Mouse (Mus musculus) urinary bladder, postnatal 4 days (tissue): ENCODE results near the gene Vps54.
"Not testable (repeated sequence)": the region's sequence is repeated elsewhere in the genome, so short reads cannot be mapped to it uniquely, and the experiment has no call there.

ENCODE experiments used
- DNase-seq, 2 experiments: peaks; one replicate each; pipeline ENCODE4 v3.0.0; 2021 to 2022; ENCODE audit warnings: low spot score in 2 of 2

Vps54 gene

GRCm38 (mm10) chr11:21239021-21239661 lies at the start of gene Vps54:
Gene Vps54, plus strand, starts transcription at chr11:21239281.
- peak in 1 of 2 experiments; percentile 54 for DNase-seq

DNA sequence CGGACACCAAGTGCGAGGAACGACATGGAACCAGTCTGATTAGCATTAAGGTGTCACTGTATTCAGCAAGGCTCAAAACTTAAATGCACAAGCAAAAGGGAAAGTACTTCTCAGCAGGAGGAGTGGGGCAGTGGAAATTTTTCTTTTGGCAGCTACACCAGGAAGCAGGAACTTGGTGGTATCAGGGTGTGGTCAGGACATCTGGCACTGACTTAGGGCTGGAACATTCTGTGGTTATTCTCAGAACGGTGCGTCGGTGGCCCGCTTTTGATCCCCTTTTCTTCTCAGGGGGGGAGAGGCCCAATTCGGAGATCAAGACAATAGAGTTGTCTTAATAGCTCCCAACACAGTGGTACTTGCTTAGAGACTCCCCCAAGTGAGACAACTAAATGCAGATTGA lies 47.3 kb upstream of the Vps54 start:
- not testable (repeated sequence) for DNase-seq

DNA sequence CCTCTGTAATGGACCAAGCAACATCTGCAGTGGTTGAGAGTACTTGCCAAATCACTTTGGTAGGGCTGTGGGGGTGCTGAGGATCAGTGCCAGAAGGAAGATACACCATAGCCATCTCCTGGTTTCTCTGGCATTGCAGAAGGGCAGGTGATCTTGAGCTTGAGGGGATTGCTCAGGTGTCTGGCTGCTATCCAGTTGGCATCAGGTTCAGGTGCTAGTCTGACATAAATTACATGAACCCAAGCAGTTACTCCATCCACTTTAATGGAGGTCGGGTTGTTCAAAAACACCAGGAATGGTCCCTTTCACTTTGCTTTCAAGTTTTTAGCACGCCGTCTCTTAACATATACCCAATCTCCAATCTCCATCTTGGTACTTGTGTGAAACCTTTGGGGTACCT lies 44.2 kb upstream of the Vps54 start:
- no peak for DNase-seq

DNA sequence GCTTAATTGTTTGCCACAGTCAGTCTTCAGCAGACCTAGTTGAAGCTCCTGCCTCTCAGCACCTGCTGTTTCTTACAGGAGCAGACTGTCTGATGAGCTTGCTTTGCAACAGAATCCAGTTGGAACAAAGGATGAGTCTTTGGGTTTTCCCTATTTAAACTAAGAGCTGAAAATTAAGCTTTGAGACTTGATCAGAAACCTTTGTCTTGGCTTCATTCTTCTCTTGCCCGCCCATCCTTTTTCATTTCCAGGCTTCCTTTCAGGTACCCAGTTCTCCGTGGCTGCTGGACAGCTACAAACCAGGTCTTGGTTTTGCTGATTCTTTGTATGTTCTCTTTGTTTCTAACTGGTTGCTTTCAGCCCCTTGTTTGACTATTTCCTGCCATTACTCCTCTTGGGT lies 30.0 kb upstream of the Vps54 start:
- no peak for DNase-seq

GRCm38 (mm10) chr11:21209701-21210100 lies 29.4 kb upstream of the Vps54 start:
- DNase-seq, result not testable (repeated sequence)

GRCm38 (mm10) chr11:21217419-21217818 lies 21.7 kb upstream of the Vps54 start:
- no peak for DNase-seq

DNA sequence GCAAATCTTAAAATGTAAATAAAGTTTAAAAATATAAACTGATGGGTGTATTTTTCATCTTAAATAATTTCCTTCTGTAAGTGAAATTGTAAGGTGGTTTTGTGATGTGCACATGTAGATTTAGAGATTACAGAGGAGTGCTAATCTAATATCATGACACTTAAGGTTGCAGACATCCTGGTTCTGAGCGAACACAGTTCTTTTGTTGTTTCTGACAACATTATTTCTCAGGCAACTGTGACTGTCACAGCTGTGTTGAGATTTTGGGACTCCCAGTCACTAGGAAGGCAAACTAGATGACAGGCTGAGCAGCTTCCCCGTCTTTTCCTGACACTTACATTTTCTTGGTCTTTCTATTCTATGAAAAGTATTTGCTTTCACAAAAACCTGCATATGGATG lies 19.8 kb upstream of the Vps54 start:
- no peak for DNase-seq

GRCm38 (mm10) chr11:21219851-21220587 lies 19.1 kb upstream of the Vps54 start:
- DNase-seq, result no peak

GRCm38 (mm10) chr11:21220754-21221153 lies 18.3 kb upstream of the Vps54 start:
- DNase-seq, result no peak

DNA sequence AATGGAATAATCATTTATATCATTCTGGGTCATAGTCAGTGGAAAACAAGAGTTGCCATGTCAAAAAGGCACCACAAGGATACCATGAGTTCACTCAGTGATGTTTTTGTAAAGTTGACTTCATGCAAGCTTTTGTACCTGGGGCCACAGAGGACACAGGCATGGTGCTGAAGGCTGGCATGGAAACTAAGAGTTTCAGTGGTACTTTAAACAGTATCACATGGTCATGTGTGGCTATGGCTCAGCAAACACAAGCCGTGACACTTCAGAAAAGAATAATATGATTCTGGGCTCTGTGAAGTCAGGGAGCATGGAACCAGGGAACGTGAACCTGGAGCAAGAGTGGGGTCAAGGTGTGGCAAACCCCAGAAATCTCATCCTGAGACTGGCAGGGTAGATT lies 17.7 kb upstream of the Vps54 start:
- no peak for DNase-seq

- DNase-seq, result no peak
Measured at GRCm38 (mm10) chr11:21222606-21223207, 16.4 kb upstream of the Vps54 start.

DNA sequence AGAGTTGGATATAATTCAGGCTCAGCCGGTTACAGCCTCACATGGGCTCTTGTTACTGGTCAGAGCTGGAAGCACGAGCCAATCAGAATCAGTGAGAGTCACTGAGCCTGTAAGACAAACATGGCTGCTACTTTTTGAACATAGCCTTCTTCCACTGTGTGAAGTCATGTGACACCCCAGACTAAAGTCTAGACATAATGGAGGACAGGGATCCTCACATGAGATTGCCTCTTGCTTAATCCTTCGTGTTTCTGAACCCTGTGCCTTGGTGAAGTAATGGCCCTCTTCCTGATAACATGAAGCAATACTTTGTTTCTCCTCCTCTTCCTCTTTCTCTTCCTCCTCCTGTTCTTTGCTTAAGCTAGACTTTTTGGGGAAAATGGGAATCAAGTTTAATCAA lies 15.5 kb upstream of the Vps54 start:
- DNase-seq, result no peak

DNA sequence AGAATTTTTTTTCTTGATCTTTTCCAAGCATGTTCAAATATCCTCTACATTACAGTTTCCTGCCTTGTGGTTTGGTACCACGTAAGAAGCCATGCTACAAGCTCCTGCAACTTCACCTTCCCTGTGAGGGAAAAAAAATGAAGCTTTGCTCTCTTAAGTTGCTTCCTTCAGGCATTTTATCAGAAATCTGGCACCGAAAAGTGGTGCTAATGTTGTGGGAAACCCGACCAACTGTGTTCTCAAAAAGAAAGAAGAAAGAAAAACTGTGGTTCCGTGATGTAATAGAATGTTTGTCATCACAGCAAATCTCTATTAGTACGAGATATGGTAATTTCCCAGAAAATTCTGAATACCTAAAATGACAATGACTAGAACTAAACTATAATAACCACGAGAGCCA lies 15.0 kb upstream of the Vps54 start:
- DNase-seq, result no peak

DNA sequence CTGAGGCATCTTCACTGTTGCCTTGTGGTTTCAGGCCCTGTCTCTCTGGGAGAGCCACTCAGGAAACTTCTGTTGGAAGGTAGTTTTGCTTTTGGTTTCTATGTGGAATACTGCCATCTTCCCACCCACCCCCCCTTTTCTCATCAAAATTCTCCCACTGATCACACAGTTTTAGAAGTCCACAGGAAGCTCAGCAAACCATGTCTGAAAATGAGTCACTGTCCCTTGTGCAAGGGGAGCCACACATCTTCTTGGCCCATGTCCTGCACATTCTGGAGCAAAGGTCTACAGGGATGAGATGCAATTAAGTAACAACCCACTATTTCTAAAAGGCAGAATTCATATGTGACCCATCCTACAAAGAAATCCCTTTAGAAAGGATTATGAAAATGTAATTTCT lies 14.6 kb upstream of the Vps54 start:
- no peak for DNase-seq

GRCm38 (mm10) chr11:21224983-21225382 lies 14.1 kb upstream of the Vps54 start:
- no peak for DNase-seq

DNA sequence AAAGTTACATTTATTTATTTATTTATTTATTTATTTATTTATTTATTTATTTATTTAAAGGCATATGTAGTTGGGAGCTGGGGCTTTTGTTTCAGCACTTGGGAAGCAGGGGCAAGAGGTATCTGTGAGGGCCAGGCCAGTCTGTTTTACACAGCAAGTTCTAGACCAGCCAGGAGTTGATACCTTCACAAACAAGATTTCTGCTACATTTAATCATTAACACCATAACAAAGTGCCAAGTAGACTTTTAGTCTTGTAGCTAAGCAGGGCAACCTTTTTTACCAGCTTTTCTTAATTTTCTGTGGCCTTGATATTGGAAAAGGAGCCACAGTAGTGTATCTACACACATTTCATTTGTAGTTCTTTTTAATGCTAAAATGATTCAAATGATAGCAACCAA lies 3.7 kb upstream of the Vps54 start:
- DNase-seq, result no peak

- DNase-seq, result no peak
Measured at GRCm38 (mm10) chr11:21235821-21236220, 3.3 kb upstream of the Vps54 start.

DNA sequence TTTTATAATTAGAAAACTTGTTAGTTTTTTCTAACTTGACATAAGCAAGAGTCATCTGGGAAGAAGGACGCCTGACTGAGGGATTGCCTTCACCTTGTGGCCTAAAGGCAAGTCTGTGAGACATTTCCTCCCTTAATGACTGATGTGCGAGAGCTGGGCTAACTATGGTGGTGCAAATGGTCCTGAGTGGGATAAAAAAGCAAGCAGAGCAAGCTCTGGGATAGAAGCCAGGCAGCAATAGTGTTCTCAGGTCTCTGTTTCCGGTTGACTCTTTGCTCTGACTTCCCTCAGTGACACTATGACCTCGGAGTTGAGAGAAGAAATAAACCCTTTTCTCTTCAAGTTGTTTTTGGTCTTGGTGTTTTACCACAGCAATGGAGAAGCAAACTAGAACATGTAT lies 2.1 kb upstream of the Vps54 start:
- DNase-seq, result no peak

DNA sequence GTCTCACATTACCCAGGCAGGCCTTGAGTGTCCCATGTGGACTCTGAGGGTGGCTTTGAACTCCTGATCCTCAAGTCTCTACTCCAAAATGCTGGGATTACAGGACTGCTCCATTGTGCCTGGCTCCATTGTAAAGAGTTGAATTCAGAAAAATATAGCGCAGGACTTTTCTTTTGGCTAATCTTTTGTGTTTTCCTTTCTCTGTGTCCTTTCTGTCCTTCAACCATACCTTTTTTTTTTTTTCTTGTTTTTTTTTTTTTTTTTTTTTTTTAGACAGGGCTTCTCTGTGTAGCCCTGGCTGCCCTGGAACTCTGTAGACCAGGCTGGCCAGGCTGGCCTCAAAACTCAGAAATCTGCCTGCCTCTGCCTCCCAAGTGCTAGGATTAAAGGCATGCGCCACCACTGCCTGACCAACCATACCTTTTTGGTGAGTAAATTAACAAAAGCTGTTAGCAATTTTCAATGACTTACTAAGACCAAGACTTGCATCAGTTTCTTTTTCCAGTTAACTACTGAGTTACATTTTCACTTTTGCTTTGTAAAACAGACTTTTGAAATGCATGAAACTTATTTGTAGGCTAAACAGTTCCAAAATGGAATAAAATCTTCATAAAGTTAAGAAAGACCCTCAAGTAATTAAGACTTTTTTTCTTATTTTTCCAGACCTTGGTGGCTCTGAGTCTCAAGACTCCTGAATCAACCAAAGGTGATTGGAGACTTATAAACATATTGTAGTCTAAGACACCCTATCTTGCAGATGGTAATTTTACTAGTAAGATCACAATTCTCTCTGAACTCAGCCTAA lies 1.4 kb upstream of the Vps54 start:
- DNase-seq, result no peak

DNA sequence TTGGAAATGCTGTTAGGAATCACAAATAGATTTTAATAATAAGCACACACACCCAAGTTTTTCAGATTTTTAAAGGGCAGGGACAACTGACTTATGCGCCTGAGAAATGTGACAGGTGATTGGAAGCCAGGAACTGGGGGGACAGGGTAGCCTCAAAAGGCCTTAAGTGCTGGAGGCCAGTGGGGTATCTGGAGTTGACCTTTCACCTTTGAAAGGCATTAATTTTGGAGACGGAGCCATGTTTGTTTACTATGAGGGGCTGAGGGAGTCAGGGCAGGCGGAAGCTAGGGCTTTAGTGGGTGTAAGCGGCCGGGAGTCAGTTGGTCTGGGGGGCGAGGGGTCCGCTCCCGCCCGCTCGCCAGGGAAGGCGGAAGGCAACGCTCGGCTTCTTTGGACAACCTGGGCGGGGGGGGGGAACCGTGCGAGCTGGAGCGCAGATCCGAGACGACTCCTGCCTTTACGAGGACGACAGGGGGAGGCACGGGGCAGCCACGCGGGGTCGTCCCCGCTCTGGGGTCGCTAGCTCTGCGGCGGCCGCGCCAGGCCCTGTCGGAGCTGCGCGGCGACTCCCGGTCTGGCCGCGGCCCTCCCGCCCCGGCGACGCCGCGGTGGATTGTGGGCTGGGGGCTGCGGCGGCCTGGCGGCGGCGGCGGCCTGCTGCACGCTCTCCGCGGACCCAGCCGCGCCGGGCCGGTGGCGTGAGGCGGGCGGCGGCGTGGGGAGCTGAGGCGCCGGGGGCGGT lies 631 bp upstream of the Vps54 start:
- peak in 1 of 2 experiments; percentile 54 for DNase-seq

GRCm38 (mm10) chr11:21239763-21240509 lies 855 bp downstream of the Vps54 start:
- no peak for DNase-seq
